Mouse (Mus musculus) Patski (cell line): ENCODE data around the gene Gm9747. TPM values are rescaled to one million over a fixed set of nuclear protein-coding genes. Genes with fewer than 3 reads are reported as not detected.

Experiments
- ATAC-seq: fragments of 100-300 bp; one replicate; pipeline ENCODE4 v1.8.0; 2021
- CTCF ChIA-PET: fragments of 350-600 bp; sonication (Branson Sonifier 250); formaldehyde crosslinking; loops from one replicate; lab custom pipeline; 2022; ENCODE audit warnings: inconsistent platforms; lab: Charles Lee
- POLR2A ChIA-PET: fragments of 350-600 bp; sonication (Branson Sonifier 250); formaldehyde crosslinking; loops from one replicate; lab custom pipeline; 2022; ENCODE audit warnings: antibody characterized with exemption, inconsistent platforms; lab: Charles Lee
- DNase-seq: peaks from one replicate; pipeline ENCODE4 v3.0.0-alpha.2; 2011; ENCODE audit warnings: low read depth, low spot score
- H3K27me3 ChIP-seq: fragments of 371-371 bp; one replicate; pipeline ENCODE4 v1.5.1; 2021
- CTCF ChIP-seq: fragments of 100-300 bp; IDR thresholded peaks from one replicate; pipeline ENCODE4 v1.5.1; 2021
- in situ Hi-C: fragments of 300-500 bp; cut with MboI; formaldehyde crosslinking; loops from 3 replicates; pipeline ENCODE4 v1.11.1; 2018; ENCODE audit warnings: low pct_unique_long_range_greater_than_20kb, mixed read lengths
- polyA plus RNA-seq: library from polyadenylated mRNA; unstranded; gene quantifications from one replicate; pipeline ENCODE4 v1.2.3, GENCODE M21; 2021

Gene Gm9747
- 12.1 TPM for polyA plus RNA-seq

GRCm38 (mm10) chr1:82232812-82233211 is at the start of gene Gm9747:
Gene Gm9747, plus strand, starts transcription at chr1:82233112.
- no peaks in the 10 kb centered on the region for H3K27me3 ChIP-seq
- DNase-seq (no peak), ATAC-seq (no peak)
- TF ChIP-seq CTCF: no peak
- CTCF ChIA-PET: interaction anchor here (0.7 kb wide), 1 partner anchor 33 kb away, joined by 3 read pairs; no protein-coding TSS in a partner anchor
- POLR2A ChIA-PET: no interaction called here
- in situ Hi-C loops: no loop called here

GRCm38 (mm10) chr1:82183913-82184442 is 48.9 kb upstream of the Gm9747 start:
- H3K27me3 ChIP-seq: no peaks in the 10 kb centered on the region
- DNase-seq (no peak), ATAC-seq (no peak)
- ChIA-PET CTCF (interaction anchor here (1.2 to 1.3 kb wide), 2 partner anchors 27 to 68 kb away, joined by 3 read pairs; no protein-coding TSS in a partner anchor), POLR2A (no interaction called here)
- in situ Hi-C loops: no loop called here
- no peak for TF ChIP-seq CTCF

GRCm38 (mm10) chr1:82188549-82189231 is 44.2 kb upstream of the Gm9747 start:
- CTCF ChIA-PET: no interaction called here
- TF ChIP-seq CTCF: no peak
- DNase-seq (no peak), ATAC-seq (no peak)
- in situ Hi-C loops: no loop called here
- POLR2A ChIA-PET: no interaction called here
- no peaks in the 10 kb centered on the region for H3K27me3 ChIP-seq

GRCm38 (mm10) chr1:82189516-82189915 is 43.4 kb upstream of the Gm9747 start:
- POLR2A ChIA-PET: no interaction called here
- DNase-seq (peak; percentile 92), ATAC-seq (peak; percentile 93)
- CTCF ChIA-PET: no interaction called here
- in situ Hi-C loops: no loop called here
- H3K27me3 ChIP-seq: no peaks in the 10 kb centered on the region
- TF ChIP-seq CTCF: no peak

GRCm38 (mm10) chr1:82191579-82191978 is 41.3 kb upstream of the Gm9747 start:
- ChIA-PET CTCF (interaction anchor here (1.0 kb wide), 1 partner anchor 267 kb away, joined by 3 read pairs; no protein-coding TSS in a partner anchor), POLR2A (no interaction called here)
- DNase-seq (no peak), ATAC-seq (no peak)
- no peak for TF ChIP-seq CTCF
- in situ Hi-C loops: no loop called here
- H3K27me3 ChIP-seq: no peaks in the 10 kb centered on the region

GRCm38 (mm10) chr1:82199918-82200317 is 33.0 kb upstream of the Gm9747 start:
- ChIA-PET POLR2A (interaction anchor here (0.5 to 0.7 kb wide), 2 partner anchors 89 to 178 kb away, joined by 4 to 6 read pairs; no protein-coding TSS in a partner anchor), CTCF (interaction anchor here (0.9 to 1.3 kb wide), 2 partner anchors 15 to 33 kb away, joined by 3 read pairs; partner anchors contain the start of gene Gm9747)
- peak; percentile 39 for DNase-seq
- peak; percentile 90 for ATAC-seq
- no peaks in the 10 kb centered on the region for H3K27me3 ChIP-seq
- in situ Hi-C loops: no loop called here
- TF ChIP-seq CTCF: no peak

GRCm38 (mm10) chr1:82200636-82201035 is 32.3 kb upstream of the Gm9747 start:
- in situ Hi-C loops: no loop called here
- ChIA-PET CTCF (no interaction called here), POLR2A (no interaction called here)
- no peaks in the 10 kb centered on the region for H3K27me3 ChIP-seq
- DNase-seq (no peak), ATAC-seq (no peak)
- TF ChIP-seq CTCF: no peak

- CTCF ChIA-PET: no interaction called here
- no peak for TF ChIP-seq CTCF
- POLR2A ChIA-PET: no interaction called here
- ATAC-seq: no peak
- no peak for DNase-seq
- in situ Hi-C loops: no loop called here
- H3K27me3 ChIP-seq: no peaks in the 10 kb centered on the region
These were observed 25.4 kb upstream of the Gm9747 start for GRCm38 (mm10) chr1:82207511-82207910.

GRCm38 (mm10) chr1:82220673-82221396 is 12.1 kb upstream of the Gm9747 start:
- ChIA-PET POLR2A (no interaction called here), CTCF (interaction anchor here (2.8 kb wide), 1 partner anchor 11 kb away, joined by 11 read pairs; no protein-coding TSS in a partner anchor)
- in situ Hi-C loops: no loop called here
- no peak for DNase-seq
- ATAC-seq: no peak
- no peak for TF ChIP-seq CTCF
- H3K27me3 ChIP-seq: no peaks in the 10 kb centered on the region

- POLR2A ChIA-PET: interaction anchor here (0.7 kb wide), 1 partner anchor 10 kb away, joined by 3 read pairs; no protein-coding TSS in a partner anchor
- CTCF ChIA-PET: no interaction called here
- ATAC-seq (no peak), DNase-seq (no peak)
- no peak for TF ChIP-seq CTCF
- no peaks in the 10 kb centered on the region for H3K27me3 ChIP-seq
- in situ Hi-C loops: no loop called here
These were observed 11.4 kb upstream of the Gm9747 start for GRCm38 (mm10) chr1:82221462-82221861.
